Mouse (Mus musculus): ENCODE measurements around the gene Soga1. TPM values are rescaled to one million over a fixed set of nuclear protein-coding genes. Genes with fewer than 3 reads are reported as not detected.
A peak's percentile ranks its signal among the peaks of the same experiment; 100 is the strongest.

Soga1 gene
- total RNA-seq, 2 experiments from 2014 or later: 11.1 to 12.2 TPM

DNA sequence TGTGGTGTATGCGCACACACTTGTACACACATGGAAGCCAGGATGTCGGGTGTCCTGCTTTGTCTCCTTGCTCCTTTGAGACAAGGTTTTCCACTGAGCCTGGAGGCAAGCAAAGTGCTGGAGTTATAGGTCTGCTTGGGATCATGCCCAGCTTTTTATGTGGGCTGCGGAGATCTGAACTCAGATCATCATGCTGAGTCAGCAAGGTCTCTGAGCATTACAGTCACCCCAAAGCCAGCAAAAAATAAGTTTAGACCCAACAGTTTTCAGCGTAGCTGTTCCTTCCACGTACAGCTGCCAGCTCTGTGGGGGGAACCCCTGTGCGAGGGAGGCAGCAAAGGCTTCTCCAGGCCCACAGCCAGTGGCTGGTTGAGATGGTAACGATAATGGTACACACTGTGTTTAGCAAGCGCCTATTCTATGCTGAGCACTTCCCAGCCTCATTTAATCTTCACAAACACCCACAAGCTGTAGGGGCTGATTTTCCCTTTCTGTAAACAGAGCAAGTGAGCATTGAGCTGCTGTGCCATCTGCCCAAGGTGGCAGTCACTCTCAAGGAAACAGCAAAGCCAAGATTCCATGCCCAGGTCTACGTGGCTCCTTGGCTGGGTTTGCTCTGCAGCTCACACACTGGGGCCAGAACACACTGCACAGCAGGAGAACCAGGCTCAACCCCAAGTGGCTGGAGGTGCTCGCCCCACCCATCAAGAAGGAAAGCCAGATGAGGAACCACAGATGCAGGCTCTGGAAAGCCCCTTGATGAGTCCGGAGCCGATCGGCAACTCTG lies 30.5 kb downstream of the Soga1 start:
- DNase-seq: no peak
- intact Hi-C loops (cut with DNase I; ENCODE audit: low total_unique reads): no loop called here

- intact Hi-C loops (cut with DNase I; ENCODE audit: low total_unique reads): no loop called here
- no peak for DNase-seq
Observed at GRCm38 (mm10) chr2:157046956-157047355, 32.1 kb downstream of the Soga1 start.

DNA sequence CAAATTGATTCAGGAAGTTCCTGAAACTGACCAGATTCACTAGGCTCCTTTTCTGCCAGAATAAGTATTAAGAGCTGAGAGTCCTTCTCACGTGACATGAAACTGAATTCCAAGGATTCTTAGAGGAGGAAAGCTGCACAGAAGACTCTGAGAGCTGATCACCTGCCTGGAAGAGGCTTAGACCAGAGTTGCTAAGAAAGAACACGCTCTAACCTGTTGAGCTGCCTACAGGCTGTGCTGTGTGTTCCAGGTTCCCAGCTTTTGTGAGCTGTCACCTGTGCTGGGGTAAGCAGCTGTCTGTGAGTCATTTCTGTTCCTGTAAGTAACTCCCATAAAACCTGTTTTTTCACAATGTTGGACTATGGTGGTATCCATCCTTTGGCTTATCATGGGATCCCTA lies 33.1 kb downstream of the Soga1 start:
- no peak for DNase-seq
- intact Hi-C loops (cut with DNase I; ENCODE audit: low total_unique reads): no loop called here

DNA sequence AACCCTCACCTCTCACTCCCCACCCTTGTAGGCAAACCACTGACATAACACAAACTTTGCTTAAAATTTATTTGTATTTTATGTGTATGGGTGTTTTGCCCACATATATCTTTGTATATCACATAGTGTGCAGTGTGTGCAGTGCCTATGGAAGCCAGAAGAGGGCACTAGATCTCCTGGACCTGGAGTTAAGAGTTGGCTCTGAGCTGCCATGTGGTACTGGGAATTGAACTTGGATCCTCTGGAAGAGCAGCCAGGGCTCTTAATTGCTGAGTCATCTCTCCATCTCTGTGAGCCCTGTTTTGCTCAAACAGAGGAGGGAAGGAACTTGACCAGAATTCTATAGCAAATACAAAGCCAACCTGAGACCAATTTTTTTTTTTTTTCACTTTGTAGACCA lies 35.1 kb downstream of the Soga1 start:
- intact Hi-C loops (cut with DNase I; ENCODE audit: low total_unique reads): no loop called here
- DNase-seq: no peak

- intact Hi-C loops (cut with DNase I; ENCODE audit: low total_unique reads): no loop called here
- no peak for DNase-seq
Observed at GRCm38 (mm10) chr2:157043556-157043955, 35.5 kb downstream of the Soga1 start.

GRCm38 (mm10) chr2:157041421-157041820 lies 37.6 kb downstream of the Soga1 start:
- no peak for DNase-seq
- intact Hi-C loops (cut with DNase I; ENCODE audit: low total_unique reads): no loop called here

- intact Hi-C loops (cut with DNase I; ENCODE audit: low total_unique reads): no loop called here
- DNase-seq: no peak
Observed at GRCm38 (mm10) chr2:157040649-157041046, 38.4 kb downstream of the Soga1 start.

GRCm38 (mm10) chr2:157039900-157040648 lies 39.0 kb downstream of the Soga1 start:
- peak; percentile 52 for DNase-seq
- intact Hi-C loops (cut with DNase I; ENCODE audit: low total_unique reads): loop anchor here (5.0 kb wide), 2 partner anchors 37 to 52 kb away; partner anchors contain the start of gene Soga1

DNA sequence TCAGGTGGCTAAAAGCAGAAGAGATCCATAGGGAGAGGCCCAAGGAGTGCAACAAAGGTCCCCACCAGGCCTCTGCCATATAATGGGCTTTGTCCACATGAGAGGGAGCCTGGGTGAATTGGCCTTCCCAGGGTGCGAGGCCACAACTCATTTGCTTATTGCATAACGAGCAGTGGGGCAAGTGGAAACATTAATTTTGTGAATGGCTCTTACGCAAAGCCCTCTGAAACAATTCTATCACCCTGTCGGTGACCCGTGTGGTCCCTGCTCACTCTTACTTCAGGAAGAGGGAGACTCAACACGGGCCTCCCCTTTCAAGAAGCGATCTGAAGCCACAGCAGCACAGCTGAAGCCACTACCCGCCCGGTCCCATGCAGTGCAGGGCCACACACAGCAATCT lies 41.8 kb downstream of the Soga1 start:
- DNase-seq: no peak
- intact Hi-C loops (cut with DNase I; ENCODE audit: low total_unique reads): loop anchor here (5.0 kb wide), 2 partner anchors 40 to 55 kb away; partner anchors contain the start of gene Soga1

GRCm38 (mm10) chr2:157036400-157036799 lies 42.7 kb downstream of the Soga1 start:
- intact Hi-C loops (cut with DNase I; ENCODE audit: low total_unique reads): loop anchor here (5.0 kb wide), 2 partner anchors 41 to 56 kb away; partner anchors contain the start of gene Soga1
- no peak for DNase-seq

GRCm38 (mm10) chr2:157035371-157035770 lies 43.7 kb downstream of the Soga1 start:
- no peak for DNase-seq
- intact Hi-C loops (cut with DNase I; ENCODE audit: low total_unique reads): loop anchor here (5.0 kb wide), 2 partner anchors 42 to 57 kb away; partner anchors contain the start of gene Soga1

DNA sequence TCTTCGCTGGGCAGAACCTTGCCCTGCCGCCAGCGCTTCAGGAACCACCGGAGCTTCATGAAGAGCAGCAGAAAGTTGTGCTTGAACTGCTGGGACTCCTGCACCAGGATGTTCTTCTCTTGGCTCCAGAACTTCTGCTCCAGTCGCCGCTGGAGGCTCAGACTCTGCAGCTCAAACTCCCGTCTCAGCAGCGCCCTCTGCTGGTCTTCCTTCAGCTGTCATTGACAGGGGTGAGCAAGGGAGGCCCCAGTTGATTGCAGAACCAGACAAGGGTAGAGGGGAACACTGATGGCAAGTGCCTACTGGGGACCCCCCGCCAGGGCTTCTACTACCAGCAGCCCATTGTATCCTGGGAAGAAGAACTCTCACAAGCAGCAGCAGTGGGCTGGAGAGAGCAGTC lies 48.2 kb downstream of the Soga1 start:
- intact Hi-C loops (cut with DNase I; ENCODE audit: low total_unique reads): no loop called here

DNA sequence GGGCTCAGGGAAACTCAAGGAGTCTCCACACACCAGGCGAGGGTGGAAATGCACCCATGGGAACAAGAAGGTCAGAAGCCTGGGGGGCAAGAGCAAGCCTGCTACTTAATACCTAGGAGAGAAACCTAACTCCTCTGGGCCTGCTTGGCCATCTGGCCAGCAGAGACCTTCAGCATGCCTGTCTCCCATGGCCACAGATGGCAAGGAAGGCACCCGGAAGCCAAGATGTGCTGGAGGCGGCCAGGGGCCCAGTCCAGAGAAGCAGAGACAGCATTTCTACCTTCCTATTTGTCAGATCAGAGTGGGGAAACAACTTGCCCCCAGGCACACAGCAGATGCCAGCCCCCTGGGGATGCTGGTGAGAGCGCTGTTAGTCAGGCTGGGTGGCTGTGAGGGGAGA lies 50.8 kb downstream of the Soga1 start:
- intact Hi-C loops (cut with DNase I; ENCODE audit: low total_unique reads): no loop called here
- DNase-seq: peak; percentile 35

More for the DNA sequence above, 48.2 kb downstream of the Soga1 start:
- peak; percentile 88 for DNase-seq

- peak; percentile 62 for DNase-seq
- intact Hi-C loops (cut with DNase I; ENCODE audit: low total_unique reads): no loop called here
Observed at GRCm38 (mm10) chr2:157027106-157028008, 51.7 kb downstream of the Soga1 start.

DNA sequence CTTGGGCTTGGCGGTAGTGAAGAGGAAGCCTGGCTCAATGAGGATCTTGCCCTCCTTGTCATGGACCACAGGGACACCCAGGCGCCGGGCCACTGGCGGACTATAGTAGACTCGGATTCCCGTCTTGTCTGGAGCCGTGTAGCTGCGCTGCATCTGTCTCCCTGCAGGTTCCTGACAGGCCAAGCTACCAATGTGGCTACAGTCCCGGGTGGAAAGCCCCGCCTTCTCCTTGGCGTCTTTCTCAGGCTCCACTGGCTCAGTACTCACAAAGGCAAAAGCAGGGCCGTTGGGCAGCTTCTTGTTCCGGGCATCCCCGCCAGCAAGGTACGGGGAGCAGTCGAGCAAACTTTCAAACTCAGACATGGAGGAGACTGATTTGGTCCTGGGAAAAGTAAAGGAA lies 57.9 kb downstream of the Soga1 start:
- no peak for DNase-seq
- intact Hi-C loops (cut with DNase I; ENCODE audit: low total_unique reads): no loop called here

GRCm38 (mm10) chr2:157019228-157019627 lies 59.8 kb downstream of the Soga1 start:
- intact Hi-C loops (cut with DNase I; ENCODE audit: low total_unique reads): no loop called here
- DNase-seq: no peak

- DNase-seq: no peak
- intact Hi-C loops (cut with DNase I; ENCODE audit: low total_unique reads): no loop called here
Observed at GRCm38 (mm10) chr2:157016529-157017270, 62.4 kb downstream of the Soga1 start.

GRCm38 (mm10) chr2:157012341-157012740 lies 66.7 kb downstream of the Soga1 start:
- intact Hi-C loops (cut with DNase I; ENCODE audit: low total_unique reads): no loop called here
- DNase-seq: no peak

Measured in gastrocnemius, postnatal 14 days (tissue).